Mouse (Mus musculus) stomach, postnatal 0 days (tissue): ENCODE results near the gene Mylk4.

Experiments
- CTCF ChIP-seq: IDR thresholded peaks from 2 replicates; pipeline ENCODE4 v1.5.1; 2016; ENCODE audit warnings: antibody characterized with exemption, low read depth, mild to moderate bottlenecking, moderate library complexity
- EP300 ChIP-seq: optimal IDR thresholded peaks from 2 replicates; pipeline ENCODE3; 2016; ENCODE audit warnings: antibody characterized with exemption

GRCm38 (mm10) chr13:32705315-32705714 lies 78.4 kb downstream of the Mylk4 start:
- TF ChIP-seq CTCF (no peak), EP300 (no peak)
